Mouse (Mus musculus): ENCODE data around the gene Ocel1.

- TF ChIP-seq CTCF (IDR thresholded peaks at IDR 0.05; ENCODE audit: low read depth, low read length) (no peak), GATA2 (IDR thresholded peaks at IDR 0.05; ENCODE audit: borderline replicate concordance, low read depth, low read length) (no peak), GATA1 (IDR thresholded peaks at IDR 0.05; ENCODE audit: borderline replicate concordance, low read length) (no peak)
Measured at GRCm38 (mm10) chr8:71375581-71376422, 4.7 kb downstream of the Ocel1 start.
